Mouse (Mus musculus): Measurements from ENCODE around the gene Frmd4b.

GRCm38 (mm10) chr6:97353371-97353770 lies 264.0 kb downstream of the Frmd4b start:
- TF ChIP-seq CTCF (IDR thresholded peaks at IDR 0.05; ENCODE audit: borderline replicate concordance, insufficient read depth, low read depth, low read length) = no peak
- no peak for TF ChIP-seq POLR2A (IDR thresholded peaks at IDR 0.05; ENCODE audit: borderline replicate concordance, insufficient read depth, low read length)

Data from cerebellum, adult 2 months (tissue).